Mouse (Mus musculus): ENCODE results near the gene Omd.
"Not testable (repeated sequence)": the region's sequence is repeated elsewhere in the genome, so short reads cannot be mapped to it uniquely, and the experiment has no call there.

The Omd gene

GRCm38 (mm10) chr13:49581541-49582530, at the start of gene Omd:
Gene Omd, plus strand, starts transcription at chr13:49582462.
- DNase-seq, result no peak

DNA sequence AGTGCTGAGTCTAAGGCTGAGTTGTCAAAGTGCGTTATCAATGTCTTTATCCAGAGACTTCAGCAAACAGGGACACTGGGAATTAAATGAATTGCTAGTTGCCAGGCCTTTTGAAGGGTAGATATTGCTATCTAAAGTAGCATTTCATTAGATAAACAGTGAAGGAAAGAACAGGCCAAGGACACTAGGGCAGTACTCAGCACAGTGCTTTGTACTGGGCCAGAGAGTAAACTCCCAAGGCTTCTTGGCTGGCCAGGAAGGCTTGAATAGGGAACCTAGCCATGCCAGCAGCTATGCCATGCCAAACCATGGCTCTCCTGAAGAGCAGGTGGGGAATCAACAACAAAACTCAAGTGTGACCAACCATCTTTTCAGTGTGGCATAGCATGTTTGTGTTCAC, 45.3 kb upstream of the Omd start:
- DNase-seq, result no peak

DNA sequence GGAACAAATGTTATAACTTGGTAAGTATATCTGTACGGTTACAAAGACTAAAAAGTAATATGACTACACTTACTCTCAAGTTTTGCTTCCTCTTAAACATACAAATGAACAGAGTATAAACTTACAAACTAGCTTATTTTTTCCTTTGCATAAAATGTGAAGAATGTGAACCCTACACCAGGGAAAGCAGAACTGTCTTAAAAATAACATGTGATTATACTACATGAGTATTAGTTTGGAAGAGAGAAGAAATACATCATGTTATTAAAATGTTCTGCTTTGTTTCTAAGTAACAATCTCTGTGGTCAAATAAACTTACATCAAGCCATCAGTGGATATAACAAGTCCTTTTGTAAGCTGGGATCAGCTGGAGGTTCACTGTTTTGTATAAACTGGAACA, 43.6 kb upstream of the Omd start:
- DNase-seq, result no peak

DNA sequence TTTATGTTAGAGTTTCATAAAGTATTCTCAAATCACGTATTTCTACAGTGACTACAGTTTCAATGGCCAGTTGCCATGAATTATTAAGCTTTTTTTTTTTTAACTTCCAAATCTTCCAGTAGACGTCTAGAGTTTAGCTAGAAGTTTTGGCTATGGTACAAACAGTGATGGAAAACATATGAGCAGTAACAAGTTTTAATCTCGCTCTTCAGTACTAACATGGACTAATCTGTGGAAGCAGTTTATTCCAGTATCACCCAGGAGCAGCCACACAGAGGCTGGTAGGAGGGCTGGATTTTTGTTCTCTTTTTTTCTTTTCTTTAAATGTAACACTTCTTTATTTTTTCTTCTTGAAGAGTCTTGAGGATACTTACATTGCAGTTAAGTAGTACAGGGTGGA, 38.0 kb upstream of the Omd start, which contains the start of gene Aspn:
Gene Aspn, plus strand, starts transcription at position 165 of the 400 bp plus-strand sequence.
- no peak for DNase-seq

GRCm38 (mm10) chr13:49545646-49546045, 36.6 kb upstream of the Omd start:
- DNase-seq, result no peak

- no peak for DNase-seq
Observed at GRCm38 (mm10) chr13:49546517-49546916, 35.7 kb upstream of the Omd start.

- DNase-seq, result no peak
Observed at GRCm38 (mm10) chr13:49547563-49548150, 34.6 kb upstream of the Omd start.

- DNase-seq, result no peak
Observed at GRCm38 (mm10) chr13:49549616-49550015, 32.6 kb upstream of the Omd start.

DNA sequence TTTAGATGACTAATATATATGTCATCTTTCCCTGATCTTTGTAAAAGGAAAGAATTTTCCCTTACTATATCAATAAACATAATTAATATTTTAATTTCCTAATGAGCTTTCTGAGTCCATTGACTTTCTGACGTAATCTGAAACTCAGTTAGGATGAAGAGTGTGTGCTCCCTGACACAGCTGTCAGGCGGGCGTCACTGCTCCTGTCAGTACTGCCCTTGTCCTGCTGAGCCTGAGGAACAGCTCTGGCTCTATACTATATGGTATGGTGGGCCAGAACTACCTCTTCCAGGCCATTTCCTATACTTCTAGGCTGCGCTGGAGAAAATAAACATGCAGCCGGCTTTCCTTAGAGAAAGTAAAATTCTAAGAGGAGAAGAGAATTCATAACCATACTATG, 27.7 kb upstream of the Omd start:
- DNase-seq, result no peak

GRCm38 (mm10) chr13:49556203-49556602, 26.1 kb upstream of the Omd start:
- peak; percentile 6 for DNase-seq

- no peak for DNase-seq
Observed at GRCm38 (mm10) chr13:49556924-49557323, 25.3 kb upstream of the Omd start.

GRCm38 (mm10) chr13:49559185-49559584, 23.1 kb upstream of the Omd start:
- no peak for DNase-seq

- DNase-seq, result no peak
Observed at GRCm38 (mm10) chr13:49560886-49561285, 21.4 kb upstream of the Omd start.

GRCm38 (mm10) chr13:49564347-49564746, 17.9 kb upstream of the Omd start:
- no peak for DNase-seq

- no peak for DNase-seq
Observed at GRCm38 (mm10) chr13:49570371-49570770, 11.9 kb upstream of the Omd start.

GRCm38 (mm10) chr13:49571418-49571817, 10.8 kb upstream of the Omd start:
- DNase-seq, result no peak

- DNase-seq, result no peak
Observed at GRCm38 (mm10) chr13:49583859-49584258, 1.6 kb downstream of the Omd start.

GRCm38 (mm10) chr13:49584307-49585005, 2.2 kb downstream of the Omd start:
- no peak for DNase-seq

DNA sequence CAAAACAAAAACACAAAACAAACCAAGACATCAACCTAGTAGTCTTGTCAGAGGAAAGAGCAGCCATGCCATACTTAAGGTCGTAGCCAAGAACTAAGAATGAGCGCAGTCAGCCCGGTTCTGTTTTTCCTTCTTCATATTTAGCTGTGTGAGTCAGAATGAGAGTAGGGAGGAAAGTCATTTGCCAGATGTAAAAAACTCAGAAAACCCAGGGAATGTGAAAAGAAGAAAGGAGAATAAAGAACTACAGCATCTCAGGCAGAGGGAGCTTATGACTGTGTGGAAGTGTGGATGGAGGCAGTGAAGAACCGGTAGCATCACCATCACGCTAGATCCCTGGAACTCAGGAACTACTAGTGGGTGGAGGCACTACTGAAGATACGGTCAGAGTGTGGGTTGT, 3.8 kb downstream of the Omd start:
- no peak for DNase-seq

DNA sequence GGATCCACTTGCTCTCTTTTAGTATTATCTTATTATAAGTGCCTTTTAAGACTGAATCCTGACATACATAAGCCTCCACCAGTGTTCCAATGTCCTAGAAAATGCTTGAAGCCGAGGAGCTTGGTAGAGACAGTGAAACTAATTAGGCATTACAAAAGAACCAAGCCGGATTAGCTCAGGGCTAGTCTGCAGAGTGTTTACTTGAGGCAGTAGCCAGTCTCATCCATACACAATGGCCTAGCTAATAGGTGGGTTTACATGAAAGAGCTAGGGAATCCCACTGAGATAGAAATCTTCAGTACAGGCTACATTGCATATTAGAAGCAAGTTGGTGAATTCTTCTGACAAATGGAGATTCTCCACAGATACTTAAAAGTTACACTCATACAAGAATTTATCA, 20.3 kb downstream of the Omd start:
- not testable (repeated sequence) for DNase-seq

DNA sequence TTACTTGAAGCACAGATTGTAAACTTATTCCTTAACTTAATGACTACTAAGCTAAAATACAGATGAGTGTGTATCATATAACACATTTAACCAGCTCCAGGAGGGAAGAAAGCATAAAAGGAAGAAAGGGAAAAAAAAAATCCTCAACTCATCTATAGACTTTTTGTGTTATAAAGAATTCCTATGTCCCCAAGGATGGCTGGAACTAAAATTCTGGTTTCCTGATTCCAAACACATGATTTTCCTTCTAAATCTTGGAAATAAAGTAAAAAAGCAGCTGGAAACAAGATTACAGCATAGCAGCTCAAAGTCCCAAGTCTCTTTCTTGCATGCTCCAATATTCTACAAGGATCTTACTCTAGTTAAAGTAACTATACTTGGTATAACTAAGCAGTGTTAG, 21.3 kb downstream of the Omd start:
- no peak for DNase-seq

DNA sequence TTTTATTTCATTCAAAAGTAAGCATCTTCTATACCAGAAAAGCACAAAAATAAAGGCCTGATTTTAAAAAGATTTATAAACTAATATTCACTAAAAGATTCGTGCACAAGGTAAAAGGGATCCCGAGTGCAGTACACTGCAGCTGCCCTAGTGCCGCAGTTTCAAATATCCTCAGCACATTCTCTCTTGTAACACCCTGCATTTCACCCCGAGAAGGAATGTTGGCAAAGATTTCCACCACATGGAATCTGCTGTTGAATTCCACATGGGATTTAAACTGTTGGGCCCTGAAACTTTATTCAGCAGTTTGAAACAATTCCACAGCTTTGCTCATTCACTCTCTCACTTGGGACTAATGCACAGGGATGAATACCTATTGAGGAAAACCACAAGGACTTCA, 25.5 kb downstream of the Omd start, which contains the start of gene Ogn:
Gene Ogn, plus strand, starts transcription at position 333 of the 400 bp plus-strand sequence.
- DNase-seq, result no peak

DNA sequence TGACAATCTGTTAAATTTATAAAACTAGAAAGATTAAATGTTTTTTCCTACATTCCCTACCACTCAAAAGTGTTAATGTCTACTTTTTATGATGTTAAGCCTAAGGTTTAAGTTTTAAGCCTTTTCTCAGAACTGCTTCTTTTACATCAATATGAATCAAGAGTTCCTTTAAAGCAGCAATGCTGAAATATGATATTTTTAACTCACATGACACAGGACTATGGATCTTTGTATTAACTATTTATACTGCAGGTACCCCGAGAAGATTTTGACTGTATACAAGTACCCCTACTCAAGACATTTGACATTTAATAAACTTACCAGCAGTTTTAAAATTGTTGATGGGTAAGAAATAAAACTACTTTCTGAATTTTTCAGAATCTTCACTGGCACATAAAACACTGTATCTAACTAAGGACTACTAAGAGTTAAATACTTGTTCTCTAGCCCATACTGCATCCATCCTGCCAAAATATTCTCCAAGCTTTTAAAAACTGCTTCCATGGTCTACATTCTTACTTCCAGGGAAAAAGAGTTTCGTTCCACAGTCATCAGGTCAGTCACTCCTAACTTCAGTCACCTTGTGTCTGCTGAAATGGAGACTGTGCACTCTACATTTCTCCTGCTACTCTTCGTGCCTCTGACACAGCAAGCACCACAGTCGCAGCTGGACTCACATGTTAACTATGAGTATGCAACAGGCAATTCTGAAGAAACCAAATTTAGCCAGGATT, 26.5 kb downstream of the Omd start:
- DNase-seq, result no peak
